Mouse (Mus musculus) heart, postnatal 10 days (tissue): Measurements from ENCODE around the gene Dagla. TPM values are rescaled to one million over a fixed set of nuclear protein-coding genes. Genes with fewer than 3 reads are reported as not detected.

Experiments used
- DNase-seq, 2 experiments: peaks; one replicate each; pipeline ENCODE4 v3.0.0; 2021
- intact Hi-C: fragments of 180-260 bp; cut with DNase I; formaldehyde crosslinking; loops from one replicate; pipeline ENCODE4 v1.15.1; 2025
- total RNA-seq, 2 experiments: library from RNA; stranded (reverse); gene quantifications; 2 replicates each; pipeline ENCODE4 v1.2.3; 2021

Gene Dagla
- total RNA-seq, 2 experiments from 2014 or later, result 4.1 to 4.5 TPM

DNA sequence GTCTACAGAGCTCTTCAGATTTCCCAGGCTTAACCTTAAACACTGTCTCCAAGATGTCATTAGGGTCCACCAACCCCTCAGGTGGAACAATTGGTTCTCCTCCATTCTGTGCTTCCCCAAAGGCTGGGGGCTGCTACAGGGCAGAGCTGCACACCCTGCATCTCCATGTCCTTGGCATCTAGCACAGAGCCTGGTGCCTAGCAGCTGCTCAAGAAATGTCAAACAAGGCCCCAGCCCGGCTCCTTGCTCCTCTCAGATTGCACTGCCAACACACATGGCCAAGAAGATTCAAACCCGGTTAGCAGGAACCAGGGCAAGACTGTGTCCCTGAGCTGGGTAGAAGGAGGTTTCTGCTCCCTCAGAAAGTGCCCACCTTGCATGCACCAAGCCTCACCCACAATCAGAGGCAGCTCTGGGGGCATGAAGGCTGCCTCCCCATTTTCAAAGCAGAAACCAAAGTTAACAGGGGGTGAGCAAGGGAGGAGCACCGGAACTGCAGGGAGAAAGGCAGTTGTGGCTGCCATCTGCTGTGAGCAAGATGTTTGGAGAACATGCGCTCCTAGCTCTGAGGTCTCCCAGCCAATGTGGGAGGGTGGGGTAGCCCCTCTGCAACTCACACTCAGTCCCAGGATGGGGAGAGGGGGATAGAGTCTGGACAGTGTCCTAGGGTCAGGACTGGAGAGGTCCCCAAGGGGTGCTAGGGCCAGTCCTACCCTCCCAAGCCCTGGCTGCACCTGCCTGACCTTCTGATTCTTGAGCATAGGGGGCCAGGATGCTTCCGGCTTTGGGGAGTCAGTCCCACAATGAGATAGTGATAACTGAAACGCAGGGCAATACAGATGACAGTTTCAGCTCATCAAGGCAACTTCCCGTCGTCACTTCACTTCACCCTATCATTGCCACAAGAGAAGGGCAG, 16.3 kb downstream of the Dagla start:
- intact Hi-C loops, result no loop called here
- no peak for DNase-seq

DNA sequence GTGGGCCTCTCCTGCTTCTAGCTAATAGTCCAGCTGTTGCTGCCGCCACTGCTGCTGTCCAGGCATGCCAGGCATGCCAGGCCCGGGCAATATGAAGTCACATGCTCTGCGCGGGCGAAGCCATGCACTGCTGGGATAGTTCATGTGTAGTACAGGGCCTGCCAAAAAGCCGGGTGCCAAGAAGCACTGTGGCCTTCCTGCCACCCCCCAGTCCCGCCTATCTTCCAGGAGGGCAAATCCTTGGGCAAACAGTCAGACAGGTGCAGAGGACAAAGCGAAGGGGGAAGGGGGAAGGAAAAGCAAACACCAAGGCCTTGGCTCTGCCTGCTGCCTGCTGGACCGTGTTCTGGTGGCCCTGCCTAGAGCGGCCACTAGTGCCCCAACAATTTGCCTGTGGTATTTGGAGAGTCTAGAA, 18.2 kb downstream of the Dagla start:
- intact Hi-C loops, result no loop called here
- no peak for DNase-seq

DNA sequence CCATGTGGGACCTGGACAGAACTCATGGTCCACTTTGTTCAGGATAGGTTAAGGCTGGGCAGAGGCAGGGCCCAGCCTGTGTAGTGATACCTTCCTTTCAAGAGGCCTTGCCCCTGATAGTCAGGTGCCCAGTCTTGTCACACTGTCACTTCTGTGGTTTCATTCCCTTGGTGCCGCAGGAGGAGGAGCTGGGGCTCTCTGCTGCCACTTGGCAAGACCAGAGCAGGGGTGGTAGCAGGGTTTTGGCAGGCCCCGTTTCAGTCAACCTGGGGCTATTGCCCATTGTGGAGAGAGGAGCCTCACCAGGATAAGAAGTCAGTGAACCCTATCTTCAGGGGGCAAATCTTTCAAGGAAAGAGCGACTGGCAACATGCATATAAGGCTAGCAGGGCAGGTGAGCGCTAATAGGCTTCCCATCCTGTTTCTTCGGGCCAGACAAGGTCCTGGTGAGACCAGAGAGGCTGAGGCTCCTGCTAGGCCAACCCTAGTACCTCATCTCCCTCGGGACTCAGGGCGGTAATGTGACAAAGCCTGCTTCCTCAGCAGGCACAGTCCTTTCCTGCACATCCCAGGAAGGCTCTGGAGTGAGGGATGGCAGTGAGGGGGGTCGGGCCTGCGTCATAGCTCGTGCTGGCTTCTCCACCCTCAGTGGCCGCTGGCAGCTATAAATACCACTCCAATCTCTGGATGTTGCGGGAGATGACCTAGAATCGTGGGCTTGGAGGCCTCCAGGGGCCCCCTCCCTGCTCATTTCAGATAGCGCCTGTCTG, 23.7 kb downstream of the Dagla start:
- DNase-seq, result peak; percentile 51 to 56
- intact Hi-C loops, result no loop called here

DNA sequence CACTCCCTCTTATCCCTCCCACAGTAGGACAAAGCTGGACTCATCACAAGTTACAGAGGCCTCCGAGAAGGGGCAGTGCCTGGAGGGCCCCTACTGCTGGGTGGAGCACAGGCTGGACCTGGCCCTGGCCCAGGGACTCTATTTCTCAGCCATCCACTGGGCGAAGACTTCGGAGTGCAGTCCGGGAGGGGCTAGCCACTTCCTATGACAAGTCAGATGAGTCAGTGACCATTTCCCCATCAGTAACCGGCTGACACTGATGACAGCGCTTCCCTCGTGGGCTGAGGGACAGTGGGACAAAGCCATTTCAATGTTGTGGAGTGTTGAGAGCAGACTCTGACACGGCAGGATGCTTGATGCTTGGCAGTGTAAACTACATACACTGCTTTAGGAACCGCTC, 25.0 kb downstream of the Dagla start:
- peak; percentile 53 to 62 for DNase-seq
- intact Hi-C loops, result no loop called here

DNA sequence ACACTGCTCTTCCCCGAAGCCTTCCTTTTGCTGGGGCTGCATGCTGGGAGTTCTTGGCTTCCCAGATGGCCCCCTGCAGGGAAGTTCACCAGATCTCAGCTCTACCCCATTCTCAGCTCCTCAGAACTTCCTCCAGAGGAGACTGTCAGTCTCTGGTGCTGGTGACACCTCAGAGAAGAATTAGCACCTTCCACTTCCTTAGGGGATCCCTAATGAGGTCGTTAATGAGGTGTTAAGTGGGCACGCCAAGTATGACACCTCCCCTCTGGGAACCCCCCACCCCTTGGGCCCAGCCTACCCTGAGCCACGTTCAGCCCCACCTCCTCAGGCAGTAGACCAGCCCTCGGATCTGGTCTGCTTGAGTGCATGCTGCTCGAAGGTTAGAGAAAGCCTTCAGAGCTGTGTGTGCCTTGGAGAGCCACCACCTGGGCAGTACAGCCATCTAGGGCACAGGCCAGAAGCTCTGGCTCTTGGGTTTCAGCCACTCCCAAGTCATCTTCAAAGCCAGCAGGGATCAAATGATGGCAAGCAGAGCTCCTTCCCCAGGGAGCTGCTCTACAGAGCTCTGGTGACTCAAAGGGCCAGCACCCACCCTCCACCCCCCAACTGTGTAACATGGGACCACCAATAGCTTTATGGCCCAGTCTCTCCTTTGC, 25.9 kb downstream of the Dagla start:
- DNase-seq, result no peak
- intact Hi-C loops, result no loop called here

DNA sequence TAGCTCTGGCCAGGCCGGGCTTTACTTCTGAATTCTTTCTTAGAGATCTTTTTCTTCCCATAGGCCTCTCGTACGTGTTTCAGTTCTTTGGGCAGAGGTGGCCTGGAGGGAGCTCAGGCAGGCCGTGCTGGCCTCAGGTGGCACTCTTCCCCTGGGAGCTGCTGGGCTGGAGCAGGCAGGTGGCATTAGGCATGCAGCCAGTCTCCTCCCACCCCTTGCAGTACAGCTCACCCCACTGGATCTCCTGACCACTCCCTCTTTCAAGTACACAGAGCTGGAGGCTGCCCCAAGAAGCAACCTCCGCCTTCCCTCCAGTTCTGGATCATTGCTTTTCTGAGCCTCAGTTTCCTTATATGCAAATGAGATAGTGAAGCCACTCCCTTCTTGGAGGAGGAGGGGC, 26.9 kb downstream of the Dagla start:
- intact Hi-C loops, result no loop called here
- DNase-seq, result no peak

DNA sequence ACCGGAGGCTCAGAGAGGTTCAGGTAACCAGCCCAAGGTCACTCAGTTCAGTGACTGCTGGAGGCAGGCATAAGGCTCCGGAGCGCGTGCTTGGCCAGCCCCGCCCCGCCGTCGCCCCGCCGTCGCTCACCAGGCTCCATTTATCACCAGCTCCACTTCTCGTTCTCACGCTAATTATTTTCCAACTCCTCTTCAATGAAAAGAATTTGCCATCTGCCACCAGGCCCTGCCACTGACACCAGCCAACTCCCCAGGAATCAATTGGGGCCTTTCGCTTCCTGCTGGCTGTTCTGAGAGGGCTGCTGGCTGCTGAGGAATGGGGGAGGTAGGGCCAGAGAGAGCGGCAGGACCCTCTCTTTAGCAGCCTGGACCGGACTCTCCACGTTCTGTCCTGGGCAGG, 27.3 kb downstream of the Dagla start:
- DNase-seq, result no peak
- intact Hi-C loops, result no loop called here

DNA sequence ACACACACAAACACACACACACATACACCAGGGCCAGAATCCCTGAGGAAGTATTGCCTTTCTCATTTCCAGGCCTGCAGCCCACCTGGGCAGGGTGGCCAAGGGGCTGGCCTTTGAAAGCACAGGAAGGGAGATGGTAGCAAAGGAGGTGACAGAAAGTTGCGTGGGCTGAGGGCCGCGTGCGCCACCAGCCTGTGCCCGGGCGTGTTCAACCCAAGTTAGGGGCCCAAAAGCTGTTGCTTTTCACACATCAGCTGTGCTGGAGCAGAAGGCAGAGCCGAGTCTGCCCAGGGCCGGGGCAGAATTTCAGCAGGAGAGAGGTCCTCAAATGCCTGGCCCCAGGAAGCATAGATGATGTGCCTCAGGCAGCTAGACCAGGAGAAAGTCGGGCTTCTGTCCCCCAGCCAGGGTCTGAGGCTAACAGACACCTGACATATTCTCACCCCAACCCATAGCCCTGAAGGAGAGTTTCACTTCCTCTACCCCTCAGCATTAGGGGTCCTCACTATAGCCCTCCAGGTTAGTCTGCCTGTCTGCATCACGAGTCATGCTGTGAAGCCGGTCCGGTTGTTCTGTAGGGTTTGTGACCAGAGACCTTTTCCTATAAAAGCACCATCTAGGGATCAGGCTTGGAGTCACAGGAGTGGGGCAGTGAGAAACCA, 28.1 kb downstream of the Dagla start:
- no peak for DNase-seq
- intact Hi-C loops, result no loop called here

DNA sequence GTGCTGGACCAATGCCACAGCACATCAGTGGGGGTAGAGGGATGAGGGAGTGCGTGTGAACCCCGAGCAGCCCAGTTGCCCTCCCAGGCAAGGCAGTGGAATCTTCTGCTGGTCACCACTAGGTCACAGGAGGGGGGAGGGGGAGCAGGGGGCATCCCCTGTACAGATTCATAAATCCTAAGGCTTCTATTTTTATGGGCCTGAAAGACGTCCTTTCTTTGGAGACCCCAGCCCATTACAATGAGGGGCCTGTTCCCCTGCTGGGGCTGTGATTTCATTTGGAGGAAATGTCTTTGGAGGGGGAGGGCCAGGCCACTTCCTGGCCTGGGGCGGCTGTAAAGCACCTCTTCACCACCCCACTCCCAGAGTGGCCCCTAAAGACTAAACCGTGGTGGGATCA, 30.6 kb downstream of the Dagla start:
- intact Hi-C loops, result no loop called here
- DNase-seq, result no peak

DNA sequence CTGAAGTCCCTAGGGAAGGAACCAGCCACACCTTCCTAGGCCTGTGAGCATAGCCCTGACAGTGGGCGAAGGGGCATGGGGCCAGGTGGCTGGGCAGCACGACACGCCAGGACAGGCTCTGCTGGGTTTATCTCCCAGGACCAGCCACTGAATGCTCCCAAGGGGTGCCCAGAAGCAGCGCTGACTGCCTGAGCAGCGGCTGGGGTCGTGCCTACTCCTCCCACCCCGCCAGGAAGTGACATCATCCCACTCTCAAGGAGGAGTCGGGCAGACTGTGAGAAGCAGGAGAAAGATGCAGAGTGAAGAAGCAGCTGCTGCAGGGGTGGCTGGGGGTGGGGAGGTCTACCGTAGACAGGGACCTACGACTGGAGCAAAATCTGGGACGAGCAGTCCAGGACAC, 31.9 kb downstream of the Dagla start:
- peak; percentile 72 to 78 for DNase-seq
- intact Hi-C loops, result no loop called here

DNA sequence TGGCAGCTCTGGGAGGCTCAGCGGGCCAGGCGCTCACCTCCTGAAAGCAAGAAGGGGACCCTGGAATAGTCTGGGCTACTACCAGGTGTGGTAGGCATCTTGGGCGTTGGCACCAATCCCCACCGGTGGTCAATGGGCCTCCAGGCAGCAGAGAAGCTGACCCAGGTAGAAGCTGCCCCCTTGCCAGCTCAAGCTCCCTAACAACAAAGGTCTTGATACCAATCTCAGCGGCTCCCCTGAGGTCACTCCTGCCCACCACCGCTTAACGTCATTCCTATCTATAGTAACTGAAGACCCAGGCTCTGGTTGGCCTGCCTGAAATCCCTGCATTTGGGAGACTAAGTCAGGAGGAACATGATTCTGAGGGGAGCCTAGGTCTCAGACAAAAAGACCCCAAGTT, 33.1 kb downstream of the Dagla start:
- intact Hi-C loops, result no loop called here
- DNase-seq, result no peak

DNA sequence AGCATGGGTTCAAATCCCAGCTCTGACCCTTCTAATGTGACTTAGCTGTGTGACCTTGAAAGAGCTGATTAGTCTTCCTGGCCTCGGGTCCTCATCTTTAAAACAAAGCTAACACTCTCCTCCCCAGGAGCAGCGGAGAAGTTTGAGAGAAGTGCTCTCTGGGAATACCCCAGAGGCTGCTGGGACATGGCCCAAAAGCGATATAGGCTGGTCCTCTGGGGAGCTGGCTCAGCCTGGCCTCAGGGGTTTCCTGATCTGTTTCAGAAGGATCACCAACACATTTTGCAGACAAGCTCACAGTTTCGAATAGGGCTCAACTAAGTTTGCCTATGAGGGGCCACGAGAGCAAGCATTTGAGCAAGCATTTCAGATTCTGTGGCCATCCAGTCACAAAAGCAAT, 34.3 kb downstream of the Dagla start:
- DNase-seq, result no peak
- intact Hi-C loops, result no loop called here

DNA sequence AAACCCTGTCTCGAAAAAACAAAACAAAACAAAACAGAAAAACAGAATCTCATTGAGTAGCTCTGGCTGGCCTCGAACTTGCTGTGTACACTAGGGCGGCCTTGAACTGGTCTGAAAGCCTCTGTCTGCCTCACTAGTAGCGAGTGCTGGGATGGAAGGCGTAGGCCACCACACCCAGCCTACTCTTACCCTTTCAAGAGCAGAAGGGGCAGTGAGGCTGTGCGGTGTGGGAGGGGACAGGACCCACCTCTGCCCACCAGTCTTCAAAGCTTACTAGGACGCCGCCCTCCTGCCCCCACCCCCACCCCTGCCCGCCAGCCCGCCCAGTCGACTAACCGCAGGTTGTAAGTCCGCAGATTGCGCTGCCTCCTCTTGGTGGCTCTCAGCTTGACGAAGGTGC, 35.8 kb downstream of the Dagla start:
- intact Hi-C loops, result no loop called here
- DNase-seq, result no peak

DNA sequence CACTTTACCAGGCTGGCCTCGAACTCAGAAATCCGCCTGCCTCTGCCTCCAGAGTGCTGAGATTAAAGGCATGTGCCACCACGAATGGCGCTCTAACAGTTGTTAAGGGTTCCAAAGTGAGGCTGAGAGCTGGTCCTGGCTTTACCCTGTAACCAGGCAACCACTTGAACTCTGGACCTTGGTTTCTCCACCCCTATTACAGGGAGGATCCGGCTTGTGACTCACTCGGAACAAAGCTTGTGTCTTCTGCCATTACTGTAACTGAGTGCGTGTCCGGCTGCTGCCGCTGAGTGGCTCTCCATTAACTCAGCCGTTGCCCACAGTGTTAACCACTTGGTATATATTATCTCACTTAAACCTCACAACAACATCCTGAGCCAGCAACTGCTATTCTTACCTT, 36.7 kb downstream of the Dagla start:
- DNase-seq, result no peak
- intact Hi-C loops, result no loop called here

DNA sequence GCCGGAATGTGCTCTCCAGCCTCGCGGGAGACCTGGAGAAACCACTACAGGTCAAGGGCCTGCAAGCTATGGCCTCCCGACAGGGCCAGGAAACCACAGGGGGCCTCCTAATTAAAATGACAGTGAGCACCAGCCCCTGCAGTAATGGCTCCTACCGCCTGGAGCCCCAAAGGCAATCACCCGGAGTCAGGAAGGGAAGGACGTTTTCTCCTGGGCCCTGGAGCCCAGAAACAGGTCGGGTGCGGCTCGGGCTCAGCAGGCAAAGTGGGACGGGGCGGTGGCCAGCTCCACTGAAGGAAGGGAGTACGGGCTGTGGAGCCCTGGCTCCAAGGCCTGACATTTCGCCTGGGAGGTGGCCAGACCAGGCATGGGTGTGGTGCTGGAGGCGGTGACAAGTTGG, 37.6 kb downstream of the Dagla start:
- DNase-seq, result peak; percentile 50 to 60
- intact Hi-C loops, result no loop called here

DNA sequence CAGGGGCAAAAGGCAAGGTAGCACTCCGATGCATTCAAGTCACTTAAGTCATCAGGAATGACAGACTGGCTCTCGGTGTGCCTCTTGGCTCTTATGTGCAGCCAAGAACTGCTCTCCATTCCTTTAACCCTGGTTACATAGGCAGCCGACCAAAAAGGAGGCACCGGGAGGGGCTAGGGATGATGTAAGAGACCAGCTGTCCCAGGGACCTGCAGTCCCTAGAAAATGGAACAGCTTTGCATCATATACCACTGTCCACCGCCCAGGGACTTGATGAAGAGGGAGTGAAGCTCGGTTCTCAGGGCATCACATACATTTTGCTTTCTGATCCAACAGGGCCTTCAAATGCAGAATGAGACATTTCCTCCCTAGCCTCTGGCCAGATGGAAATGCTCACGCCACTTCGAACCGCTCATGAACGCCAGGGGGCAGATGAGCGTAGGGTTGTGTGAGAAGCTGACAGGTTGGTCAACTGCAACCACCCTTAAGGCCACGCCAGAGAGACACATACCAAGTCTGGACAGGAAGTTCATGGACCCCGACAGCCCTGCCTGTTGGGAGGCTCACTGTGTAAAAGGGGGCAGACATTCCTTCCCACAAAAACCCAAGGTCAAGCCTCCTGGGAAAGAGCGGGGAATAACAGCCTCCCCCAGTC, 38.4 kb downstream of the Dagla start:
- intact Hi-C loops, result loop anchor here (1.0 kb wide), 1 partner anchor 39 kb away; no protein-coding TSS in a partner anchor
- peak; percentile 90 to 93 for DNase-seq

DNA sequence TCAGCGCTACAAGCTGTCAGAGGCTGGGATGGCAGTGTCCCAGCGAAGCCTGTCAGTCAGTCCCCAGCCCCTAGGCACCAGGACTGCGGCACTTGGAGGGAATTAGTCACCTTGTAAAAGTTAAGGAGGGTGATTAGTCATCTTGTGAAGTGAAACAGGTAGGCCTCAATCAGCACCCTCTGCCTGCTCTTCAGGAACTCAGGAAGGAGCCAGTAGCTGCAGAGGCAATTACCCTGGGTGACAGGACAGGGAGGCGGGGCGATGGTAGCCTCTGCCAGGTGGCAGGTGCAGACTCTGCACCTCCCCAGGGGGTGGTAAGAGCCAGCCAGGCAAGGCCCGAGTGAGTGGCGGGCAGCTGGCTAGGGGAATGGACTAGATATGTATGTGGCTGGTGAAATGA, 43.3 kb downstream of the Dagla start:
- intact Hi-C loops, result no loop called here
- no peak for DNase-seq

DNA sequence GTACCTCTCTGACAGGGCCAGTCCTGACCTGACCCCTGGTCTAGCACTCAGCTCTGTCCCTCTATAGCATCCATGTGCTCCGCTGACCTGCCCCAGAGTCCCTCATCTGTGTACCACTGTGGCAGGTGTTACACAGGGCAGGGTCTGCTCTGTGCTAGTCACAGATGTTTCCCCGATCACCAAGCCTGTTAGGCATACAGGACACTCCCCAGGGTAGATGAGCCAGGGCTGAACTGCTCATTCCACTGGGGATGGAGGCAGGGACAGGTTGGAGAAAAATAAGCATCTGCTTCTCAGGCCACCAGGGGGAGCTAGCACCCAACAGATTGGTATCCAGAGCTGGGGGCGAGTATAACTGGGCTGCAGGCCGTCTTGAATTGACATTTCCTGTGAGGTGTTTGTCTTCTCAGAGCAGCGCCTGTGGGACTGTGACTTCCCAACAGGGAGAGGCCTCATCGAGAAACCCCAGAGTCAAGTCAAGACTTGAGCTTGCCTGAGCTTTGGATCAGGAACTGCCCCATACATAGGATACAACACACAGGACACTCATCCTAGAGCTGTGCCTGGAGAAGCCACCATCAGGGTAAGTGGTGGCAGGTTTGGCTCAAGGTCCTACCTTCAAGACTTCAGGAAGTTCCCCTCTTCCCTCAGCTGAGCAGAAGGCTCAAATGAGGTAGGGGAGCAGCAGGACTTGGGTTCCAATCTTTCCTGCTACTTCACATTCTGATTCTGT, 46.2 kb downstream of the Dagla start:
- peak; percentile 82 to 90 for DNase-seq
- intact Hi-C loops, result loop anchor here (2.0 to 5.0 kb wide), 4 partner anchors 46 to 229 kb away; partner anchors contain the start of gene Dagla

DNA sequence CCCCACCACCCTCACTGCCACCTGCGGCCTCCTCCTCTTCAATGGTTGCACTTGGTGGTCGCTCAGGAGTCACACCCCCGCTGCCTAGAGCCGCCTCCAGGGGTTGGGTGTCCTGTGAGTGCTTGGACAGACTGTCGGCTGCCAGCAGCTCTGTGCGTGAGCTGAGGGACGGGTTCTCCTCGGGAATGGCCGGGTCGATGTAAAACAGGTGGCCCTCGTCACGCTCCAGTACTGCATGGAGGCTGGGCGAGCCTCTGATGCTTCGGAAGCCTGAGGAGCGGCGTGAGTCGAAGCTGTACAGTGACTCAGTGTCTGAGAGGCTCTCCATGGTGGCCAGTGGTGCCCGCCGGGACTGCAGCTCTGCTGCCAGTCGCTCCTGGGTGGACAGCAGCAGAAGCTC, 56.5 kb downstream of the Dagla start:
- intact Hi-C loops, result no loop called here
- peak; percentile 29 to 44 for DNase-seq

DNA sequence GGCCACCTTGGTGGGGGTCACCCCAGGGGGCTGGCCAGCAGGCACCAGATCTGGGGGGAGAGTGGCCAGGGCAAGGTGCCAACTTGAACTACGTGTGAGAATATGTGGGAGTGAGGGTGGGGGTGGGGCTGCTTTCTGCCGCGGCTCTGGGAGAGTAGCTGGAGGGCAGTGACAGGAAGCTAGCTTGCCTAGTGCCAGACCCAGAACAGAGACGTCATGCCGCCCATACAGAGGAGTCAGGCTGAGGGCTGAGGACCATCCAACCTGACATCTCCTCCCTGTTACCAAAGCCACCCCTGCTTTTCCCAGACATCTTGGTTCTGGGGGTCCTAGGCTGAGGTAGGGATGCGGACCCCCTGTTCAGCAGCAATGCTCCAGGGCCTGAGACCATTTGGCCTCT, 57.5 kb downstream of the Dagla start:
- intact Hi-C loops, result no loop called here
- DNase-seq, result no peak
